Mouse (Mus musculus) lung, postnatal 36 days (tissue): ENCODE measurements around the gene Zfp385b.
"Not testable (repeated sequence)": the region's sequence is repeated elsewhere in the genome, so short reads cannot be mapped to it uniquely, and the experiment has no call there.

ENCODE experiments used
- DNase-seq: peaks from one replicate; pipeline ENCODE4 v3.0.0; 2022; ENCODE audit warnings: mixed read lengths

Zfp385b gene

GRCm38 (mm10) chr2:77453786-77454185 is 365.7 kb downstream of the Zfp385b start:
- DNase-seq = peak; percentile 29

GRCm38 (mm10) chr2:77450017-77450416 is 369.4 kb downstream of the Zfp385b start:
- DNase-seq = not testable (repeated sequence)

GRCm38 (mm10) chr2:77448951-77449480 is 370.4 kb downstream of the Zfp385b start:
- no peak for DNase-seq

- no peak for DNase-seq
Measured at GRCm38 (mm10) chr2:77444282-77444681, 375.2 kb downstream of the Zfp385b start.

GRCm38 (mm10) chr2:77440591-77440990 is 378.8 kb downstream of the Zfp385b start:
- no peak for DNase-seq

- DNase-seq = no peak
Measured at GRCm38 (mm10) chr2:77436241-77436759, 383.1 kb downstream of the Zfp385b start.

GRCm38 (mm10) chr2:77419476-77419875 is 400.0 kb downstream of the Zfp385b start:
- DNase-seq = no peak

GRCm38 (mm10) chr2:77418078-77418477 is 401.4 kb downstream of the Zfp385b start:
- DNase-seq = no peak

GRCm38 (mm10) chr2:77412171-77412570 is 407.3 kb downstream of the Zfp385b start:
- no peak for DNase-seq

- no peak for DNase-seq
Measured at GRCm38 (mm10) chr2:77411612-77412011, 407.8 kb downstream of the Zfp385b start.

GRCm38 (mm10) chr2:77409521-77410135 is 409.8 kb downstream of the Zfp385b start:
- DNase-seq = no peak

GRCm38 (mm10) chr2:77408972-77409371 is 410.5 kb downstream of the Zfp385b start:
- no peak for DNase-seq

GRCm38 (mm10) chr2:77402329-77402728 is 417.1 kb downstream of the Zfp385b start:
- DNase-seq = no peak

GRCm38 (mm10) chr2:77401438-77402235 is 417.8 kb downstream of the Zfp385b start:
- DNase-seq = no peak

- no peak for DNase-seq
Measured at GRCm38 (mm10) chr2:77393881-77394280, 425.6 kb downstream of the Zfp385b start.

- DNase-seq = no peak
Measured at GRCm38 (mm10) chr2:77388186-77388585, 431.3 kb downstream of the Zfp385b start.

- peak; percentile 66 for DNase-seq
Measured at GRCm38 (mm10) chr2:77386515-77386914, 432.9 kb downstream of the Zfp385b start.

GRCm38 (mm10) chr2:77382766-77383165 is 436.7 kb downstream of the Zfp385b start:
- peak; percentile 26 for DNase-seq

GRCm38 (mm10) chr2:77379907-77380306 is 439.5 kb downstream of the Zfp385b start:
- DNase-seq = no peak

GRCm38 (mm10) chr2:77379332-77379731 is 440.1 kb downstream of the Zfp385b start:
- DNase-seq = no peak

GRCm38 (mm10) chr2:77376823-77377222 is 442.6 kb downstream of the Zfp385b start:
- no peak for DNase-seq

GRCm38 (mm10) chr2:77375155-77375554 is 444.3 kb downstream of the Zfp385b start:
- no peak for DNase-seq

GRCm38 (mm10) chr2:77369174-77369573 is 450.3 kb downstream of the Zfp385b start:
- peak; percentile 12 for DNase-seq
